21 mouse cellular contexts compared by ENCODE assay signal in genomic region chr4:44641831-44642587, GRCm38 (mm10).
DNase-seq lines count a peak whose midpoint lies in the region; ATAC-seq lines count a peak whose summit lies in the region.
"Had no signal": no experiment of that assay in that cellular context is flagged by ENCODE, and none has a peak within 500 bp of the region (broad histone marks: within the 10 kb centered on the region; RNA-seq: fewer than 3 reads in every experiment).

No protein-coding gene starts in this region.

- peaks cover 28% of the 10 kb centered on the region for H3K4me1 ChIP-seq in midbrain, embryonic 10.5 days
- 0 out of 2 replicates have a peak, but pooled peaks cover 4% of the 10 kb centered on the region for H3K4me1 ChIP-seq in midbrain, embryonic 15.5 days
- peaks cover 9% of the 10 kb centered on the region for H3K4me1 ChIP-seq in hindbrain, embryonic 14.5 days (replicated peaks; ENCODE audit: control insufficient read depth, insufficient read depth, low read length)
- H3K4me1 ChIP-seq in midbrain, embryonic 13.5 days (replicated peaks), result peaks cover 14% of the 10 kb centered on the region
- H3K4me1 ChIP-seq: embryonic facial prominence, embryonic 12.5 days; heart, embryonic 15.5 days; limb, embryonic 15.5 days; stomach, embryonic 15.5 days had no signal

- H3K36me3 ChIP-seq in midbrain, embryonic 10.5 days, result peaks cover 52% of the 10 kb centered on the region
- H3K36me3 ChIP-seq in midbrain, embryonic 15.5 days (replicated peaks), result no peaks in the 10 kb centered on the region
- H3K36me3 ChIP-seq in hindbrain, embryonic 14.5 days (replicated peaks; ENCODE audit: control insufficient read depth, insufficient read depth), result no peaks in the 10 kb centered on the region
- H3K36me3 ChIP-seq in midbrain, embryonic 13.5 days, result no peaks in the 10 kb centered on the region
- H3K36me3 ChIP-seq: embryonic facial prominence, embryonic 12.5 days; heart, embryonic 15.5 days; limb, embryonic 15.5 days; stomach, embryonic 15.5 days had no signal

- ATAC-seq in midbrain, embryonic 15.5 days (replicated peaks), result no peak
- ATAC-seq in hindbrain, embryonic 14.5 days (ENCODE audit: low FRiP score), result peak; percentile 48; the same call in 1 of the 2 replicates
- 0 out of 2 replicates have a peak, but pooled peaks have one; percentile 38 for ATAC-seq in midbrain, embryonic 13.5 days
- ATAC-seq: inflammation-experienced regulatory T-cells, adult 6 months had no signal

- H3K4me3 ChIP-seq in midbrain, embryonic 10.5 days, result no peak overlapping the region
- no peak overlapping the region for H3K4me3 ChIP-seq in midbrain, embryonic 15.5 days
- no peak overlapping the region for H3K4me3 ChIP-seq in hindbrain, embryonic 14.5 days (replicated peaks; ENCODE audit: low read length)
- H3K4me3 ChIP-seq in midbrain, embryonic 13.5 days (replicated peaks), result no peak overlapping the region
- H3K4me3 ChIP-seq: embryonic facial prominence, embryonic 12.5 days; heart, embryonic 15.5 days; left cerebral cortex, adult 2 months; limb, embryonic 15.5 days; stomach, embryonic 15.5 days had no signal

- H3K4me2 ChIP-seq in midbrain, embryonic 15.5 days, result no peak overlapping the region
- H3K4me2 ChIP-seq in hindbrain, embryonic 14.5 days (replicated peaks), result no peak overlapping the region
- no peak overlapping the region for H3K4me2 ChIP-seq in midbrain, embryonic 13.5 days (replicated peaks)
- H3K4me2 ChIP-seq: embryonic facial prominence, embryonic 12.5 days; heart, embryonic 15.5 days; limb, embryonic 15.5 days; stomach, embryonic 15.5 days had no signal

- H3K9ac ChIP-seq in midbrain, embryonic 15.5 days, result no peak overlapping the region
- H3K9ac ChIP-seq in hindbrain, embryonic 14.5 days, result no peak overlapping the region
- no peak overlapping the region for H3K9ac ChIP-seq in midbrain, embryonic 13.5 days (replicated peaks)
- H3K9ac ChIP-seq: embryonic facial prominence, embryonic 12.5 days; heart, embryonic 15.5 days; limb, embryonic 15.5 days; stomach, embryonic 15.5 days had no signal

- 0 out of 2 replicates have a peak, but pooled peaks cover 9% of the 10 kb centered on the region for H3K27me3 ChIP-seq in midbrain, embryonic 10.5 days (ENCODE audit: low read depth, poor library complexity, severe bottlenecking)
- no peaks in the 10 kb centered on the region for H3K27me3 ChIP-seq in midbrain, embryonic 15.5 days (replicated peaks)
- no peaks in the 10 kb centered on the region for H3K27me3 ChIP-seq in hindbrain, embryonic 14.5 days (ENCODE audit: control insufficient read depth, insufficient read depth, low read length)
- H3K27me3 ChIP-seq in midbrain, embryonic 13.5 days, result no peaks in the 10 kb centered on the region
- H3K27me3 ChIP-seq: CH12.LX; embryonic facial prominence, embryonic 12.5 days; heart, embryonic 15.5 days; stomach, embryonic 15.5 days had no signal

- no peaks in the 10 kb centered on the region for H3K9me3 ChIP-seq in midbrain, embryonic 10.5 days (replicated peaks)
- no peaks in the 10 kb centered on the region for H3K9me3 ChIP-seq in midbrain, embryonic 15.5 days
- no peaks in the 10 kb centered on the region for H3K9me3 ChIP-seq in hindbrain, embryonic 14.5 days (ENCODE audit: control insufficient read depth, low read length)
- no peaks in the 10 kb centered on the region for H3K9me3 ChIP-seq in midbrain, embryonic 13.5 days
- H3K9me3 ChIP-seq: embryonic facial prominence, embryonic 12.5 days; heart, embryonic 15.5 days; limb, embryonic 15.5 days; stomach, embryonic 15.5 days had no signal

- H3K27ac ChIP-seq in midbrain, embryonic 10.5 days (replicated peaks), result 0 out of 2 replicates have a peak overlapping the region, but pooled peaks have one; percentile 38
- H3K27ac ChIP-seq in midbrain, embryonic 15.5 days, result no peak overlapping the region
- no peak overlapping the region for H3K27ac ChIP-seq in hindbrain, embryonic 14.5 days
- no peak overlapping the region for H3K27ac ChIP-seq in midbrain, embryonic 13.5 days
- H3K27ac ChIP-seq: embryonic facial prominence, embryonic 12.5 days; heart, embryonic 15.5 days; left cerebral cortex, adult 2 months; limb, embryonic 15.5 days; stomach, embryonic 15.5 days had no signal

- 47% methylated on average over 12 of the region's 12 CpGs for WGBS in midbrain, embryonic 10.5 days
- 42% methylated on average over 12 of the region's 12 CpGs for WGBS in midbrain, embryonic 15.5 days
- 25% methylated on average over 12 of the region's 12 CpGs for WGBS in hindbrain, embryonic 14.5 days
- WGBS in midbrain, embryonic 13.5 days, result 35% methylated on average over 12 of the region's 12 CpGs

- peak; percentile 45 for DNase-seq in midbrain, embryonic 10.5 days (ENCODE audit: low spot score)
- DNase-seq in hindbrain, embryonic 14.5 days (ENCODE audit: low spot score), result no peak
- DNase-seq in yolk sac, embryonic 10.5 days (ENCODE audit: low spot score), result peak; percentile 40
- DNase-seq in gastrocnemius, postnatal 10 days, result no peak
- no peak for DNase-seq in spleen, postnatal 10 days (ENCODE audit: low spot score in 2 of 2)
- DNase-seq in thymus, postnatal 36 days, result no peak
- DNase-seq: adrenal gland, postnatal 14 days; cerebellum, adult 9-11 months; heart, adult 11 months; kidney, adult 9 months; lung, adult 18-20 months; lung, postnatal 36 days had no signal

Comparison
In these comparisons a context has a peak if more than half of its experiments do, and no peak if none do; other contexts are left out.
1. DNase-seq: peak in midbrain, embryonic 10.5 days (single experiment) and yolk sac, embryonic 10.5 days (single experiment); none in hindbrain, embryonic 14.5 days (single experiment), gastrocnemius, postnatal 10 days (single experiment), spleen, postnatal 10 days (0 of 2) and thymus, postnatal 36 days (0 of 2).